Mouse (Mus musculus): ENCODE data around the gene Nxn.

DNA sequence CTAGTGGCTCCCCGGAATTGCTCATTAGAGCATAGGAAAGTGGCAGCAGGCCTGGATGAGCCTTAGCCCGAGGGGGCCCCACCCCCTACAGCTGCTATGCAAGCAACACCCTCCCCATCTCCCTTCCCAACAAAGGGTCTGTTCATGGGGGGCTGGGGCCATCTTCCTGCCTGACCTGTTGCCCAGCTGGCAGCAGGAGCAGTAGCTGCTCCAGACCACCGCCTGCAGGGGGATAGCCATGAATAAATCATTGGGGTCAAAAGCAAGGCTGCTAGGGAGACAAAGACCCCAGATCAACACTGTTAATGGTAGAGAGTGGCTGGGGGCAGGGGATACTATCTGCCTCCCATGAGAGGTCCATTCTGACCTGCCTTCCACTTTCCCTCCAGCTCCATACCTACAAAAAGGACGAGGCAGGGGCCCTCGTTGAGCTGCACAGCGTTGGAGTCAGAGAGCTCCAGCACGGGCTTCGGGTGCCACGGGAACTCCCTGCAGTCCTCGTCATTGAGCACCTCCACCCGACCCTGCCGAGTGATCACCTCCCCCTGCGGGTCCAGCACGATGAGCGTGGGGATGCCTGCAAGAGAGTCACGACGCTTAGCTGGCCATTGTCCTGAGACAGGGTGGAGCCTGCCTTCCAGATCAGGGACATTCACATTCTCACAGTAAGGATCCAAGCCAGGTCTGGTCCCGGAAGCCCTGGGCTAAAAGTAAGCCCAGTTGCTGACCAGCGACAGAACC is 136.2 kb downstream of the Nxn start:
- TF ChIP-seq CTCF (IDR thresholded peaks at IDR 0.05 in 2 of 3, conservative IDR thresholded peaks at IDR 0.05 in 1 of 3; ENCODE audit: control insufficient read depth in 1 of 3, insufficient read depth in 1 of 3, low read depth in 2 of 3, low read length in 3 of 3, poor library complexity in 1 of 3, severe bottlenecking in 1 of 3) (no peak), JUND (IDR thresholded peaks at IDR 0.05; ENCODE audit: low read depth, low read length) (no peak), EP300 (IDR thresholded peaks at IDR 0.05; ENCODE audit: low read depth in 1 of 2, low read length in 2 of 2) (no peak), NRF1 (IDR thresholded peaks at IDR 0.05; ENCODE audit: insufficient read depth, low read depth, low read length, poor library complexity, severe bottlenecking) (no peak), POLR2A (IDR thresholded peaks at IDR 0.05; ENCODE audit: control insufficient read depth in 1 of 2, insufficient read depth in 1 of 2, low read depth in 1 of 2, low read length in 2 of 2, poor library complexity in 1 of 2) (no peak), UBTF (IDR thresholded peaks at IDR 0.05; ENCODE audit: borderline replicate concordance, insufficient read depth, low read depth, low read length) (no peak), CHD2 (IDR thresholded peaks at IDR 0.05; ENCODE audit: low read length) (no peak), E2F4 (IDR thresholded peaks at IDR 0.05; ENCODE audit: borderline replicate concordance, low read depth, low read length) (no peak), ZMIZ1 (IDR thresholded peaks at IDR 0.05; ENCODE audit: low read depth, low read length) (no peak)
